Mouse (Mus musculus): ENCODE results near the gene Nek11. TPM values are rescaled to one million over a fixed set of nuclear protein-coding genes. Genes with fewer than 3 reads are reported as not detected.
A peak's percentile ranks its signal among the peaks of the same experiment; 100 is the strongest.

The Nek11 gene
- polyA plus RNA-seq (2015; fragmentation: Nextera tagmentation; extraction: Ambion mirVana) = 0.32 and 0.33 TPM in 2 replicates

DNA sequence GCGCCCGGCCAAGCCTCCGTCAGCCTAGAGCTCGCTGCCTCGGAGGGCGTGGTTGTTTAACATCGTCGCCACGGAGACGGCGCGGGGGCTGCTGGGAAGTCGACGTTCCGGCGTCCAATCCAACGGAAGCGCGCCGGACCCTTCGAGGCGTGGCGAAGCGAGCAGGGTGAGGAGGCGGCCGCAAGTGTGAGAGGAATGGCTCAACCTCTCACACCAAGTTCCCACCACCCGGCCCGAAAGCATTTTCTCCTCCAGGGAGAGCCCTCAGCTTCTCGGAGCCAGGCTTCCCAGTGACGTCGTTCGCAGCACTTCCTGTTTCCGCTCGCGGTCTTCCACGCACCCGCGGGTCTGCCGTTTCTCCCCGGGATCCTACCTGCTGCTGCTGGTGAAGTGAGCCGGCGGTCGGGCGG lies at the start of gene Nek11, which contains the start of gene Aste1:
Gene Nek11 (minus strand): TSS at position 307 of the 410 bp plus-strand sequence.
Gene Aste1 (plus strand): TSS at position 175 of the 410 bp plus-strand sequence.
- WGBS = under 1% methylated on average over 44 of the region's 44 CpGs
- H3K4me1 ChIP-seq (ENCODE audit: control insufficient read depth, insufficient read depth, low read length) = peaks cover 25% of the 10 kb centered on the region
- H3K9ac ChIP-seq (ENCODE audit: low read length) = peak within 1 kb of the TSS; percentile 76
- peak within 1 kb of the TSS; percentile 92 for H3K27ac ChIP-seq (ENCODE audit: low read length)
- no peaks in the 10 kb centered on the region for H3K9me3 ChIP-seq (replicated peaks; ENCODE audit: control insufficient read depth, low read length)
- peak within 1 kb of the TSS; percentile 72 for H3K4me3 ChIP-seq (ENCODE audit: low read length)
- ATAC-seq (replicated peaks; ENCODE audit: extremely low read depth, insufficient read depth, low FRiP score) = peak; percentile 99
- peak within 1 kb of the TSS; percentile 84 for H3K4me2 ChIP-seq (ENCODE audit: low read depth, low read length)
- peaks cover 2% of the 10 kb centered on the region; the same call in 1 of the 2 replicates for H3K27me3 ChIP-seq (ENCODE audit: control insufficient read depth, insufficient read depth, low read length)
- H3K36me3 ChIP-seq (ENCODE audit: control insufficient read depth, insufficient read depth) = peaks cover 17% of the 10 kb centered on the region

DNA sequence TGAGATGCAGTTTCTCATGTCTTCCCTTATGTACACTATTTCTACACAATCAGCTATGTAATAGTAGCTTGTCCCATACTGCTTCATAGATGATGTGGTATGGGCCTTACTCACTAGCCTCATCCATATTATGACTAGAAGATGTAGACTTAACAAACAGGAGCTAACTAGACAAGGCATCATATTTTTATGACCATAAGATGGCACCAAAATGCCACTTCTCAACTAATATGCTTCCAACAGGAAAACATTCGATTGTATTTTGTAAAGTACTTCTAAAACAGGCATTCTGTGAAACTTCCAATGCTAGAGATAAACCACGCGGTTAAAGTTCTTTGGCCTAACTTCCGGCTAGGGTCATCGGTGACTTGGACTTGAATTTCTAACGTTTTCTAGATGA lies 13.2 kb upstream of the Nek11 start:
- Histone ChIP-seq H3K9ac (ENCODE audit: low read length) (no peak overlapping the region), H3K36me3 (ENCODE audit: control insufficient read depth, insufficient read depth) (peaks cover 31% of the 10 kb centered on the region), H3K27ac (ENCODE audit: low read length) (no peak overlapping the region), H3K9me3 (replicated peaks; ENCODE audit: control insufficient read depth, low read length) (no peaks in the 10 kb centered on the region), H3K4me1 (ENCODE audit: control insufficient read depth, insufficient read depth, low read length) (no peaks in the 10 kb centered on the region), H3K27me3 (ENCODE audit: control insufficient read depth, insufficient read depth, low read length) (no peaks in the 10 kb centered on the region), H3K4me2 (ENCODE audit: low read depth, low read length) (no peak overlapping the region), H3K4me3 (ENCODE audit: low read length) (no peak overlapping the region)
- ATAC-seq (replicated peaks; ENCODE audit: extremely low read depth, insufficient read depth, low FRiP score) = no peak
- WGBS = 89% methylated on average over 6 of the region's 6 CpGs

DNA sequence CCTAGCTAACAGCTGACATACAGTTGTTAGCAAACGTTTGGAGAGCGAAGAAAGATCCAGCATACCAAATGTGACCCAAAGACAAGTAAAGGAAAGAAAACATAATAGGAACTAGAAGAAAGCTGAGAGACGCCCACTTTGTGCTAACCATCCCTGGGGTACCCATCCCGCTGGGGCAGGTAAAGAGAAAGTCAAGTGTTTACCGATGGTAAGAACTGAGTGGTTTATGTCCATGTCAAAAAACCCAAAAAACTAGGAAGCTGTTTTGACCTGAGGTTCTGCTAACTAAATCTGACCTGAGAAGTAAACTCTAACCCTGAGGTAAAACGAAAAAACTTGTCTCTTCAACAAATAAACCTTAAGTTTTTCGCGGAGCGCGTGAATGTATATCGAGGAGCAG lies 604 bp downstream of the Nek11 start:
- no peak overlapping the region; the same call in 1 of the 2 replicates for H3K27ac ChIP-seq (ENCODE audit: low read length)
- peaks cover 22% of the 10 kb centered on the region for H3K4me1 ChIP-seq (ENCODE audit: control insufficient read depth, insufficient read depth, low read length)
- 11% methylated on average over 11 of the region's 11 CpGs for whole genome bisulfite sequencing
- peaks cover 17% of the 10 kb centered on the region for H3K36me3 ChIP-seq (ENCODE audit: control insufficient read depth, insufficient read depth)
- H3K4me3 ChIP-seq (ENCODE audit: low read length) = peak overlapping the region; percentile 72
- H3K9ac ChIP-seq (ENCODE audit: low read length) = peak overlapping the region; percentile 44
- H3K4me2 ChIP-seq (ENCODE audit: low read depth, low read length) = peak overlapping the region; percentile 84
- peaks cover 2% of the 10 kb centered on the region; the same call in 1 of the 2 replicates for H3K27me3 ChIP-seq (ENCODE audit: control insufficient read depth, insufficient read depth, low read length)
- no peaks in the 10 kb centered on the region for H3K9me3 ChIP-seq (replicated peaks; ENCODE audit: control insufficient read depth, low read length)
- no peak for ATAC-seq (replicated peaks; ENCODE audit: extremely low read depth, insufficient read depth, low FRiP score)

DNA sequence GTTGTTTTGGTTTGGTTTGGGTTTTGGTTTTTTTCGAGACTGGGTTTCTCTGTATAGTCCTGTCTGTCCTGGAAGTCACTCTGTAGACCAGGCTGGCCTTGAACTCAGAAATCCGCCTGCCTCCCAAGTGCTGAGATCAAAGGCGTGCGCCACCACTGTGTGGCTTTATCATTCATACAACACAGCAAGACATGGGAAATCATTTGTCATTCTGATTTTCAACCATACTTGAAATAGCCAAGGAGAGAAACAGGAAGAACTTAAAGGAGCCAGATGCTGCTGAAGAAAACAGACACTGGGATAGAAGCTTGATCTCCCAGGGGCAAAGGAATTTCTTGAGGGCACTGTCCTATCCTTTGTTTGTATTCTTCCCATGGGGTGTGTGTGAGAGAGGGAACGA lies 4.7 kb downstream of the Nek11 start:
- Histone ChIP-seq H3K9me3 (replicated peaks; ENCODE audit: control insufficient read depth, low read length) (no peaks in the 10 kb centered on the region), H3K4me3 (ENCODE audit: low read length) (no peak overlapping the region), H3K9ac (ENCODE audit: low read length) (no peak overlapping the region), H3K27ac (ENCODE audit: low read length) (no peak overlapping the region), H3K36me3 (ENCODE audit: control insufficient read depth, insufficient read depth) (no peaks in the 10 kb centered on the region), H3K4me2 (ENCODE audit: low read depth, low read length) (no peak overlapping the region), H3K4me1 (ENCODE audit: control insufficient read depth, insufficient read depth, low read length) (no peaks in the 10 kb centered on the region; the same call in 1 of the 2 replicates), H3K27me3 (ENCODE audit: control insufficient read depth, insufficient read depth, low read length) (peaks cover 2% of the 10 kb centered on the region; the same call in 1 of the 2 replicates)
- 45% methylated on average over 5 of the region's 5 CpGs for WGBS
- ATAC-seq (replicated peaks; ENCODE audit: extremely low read depth, insufficient read depth, low FRiP score) = no peak

DNA sequence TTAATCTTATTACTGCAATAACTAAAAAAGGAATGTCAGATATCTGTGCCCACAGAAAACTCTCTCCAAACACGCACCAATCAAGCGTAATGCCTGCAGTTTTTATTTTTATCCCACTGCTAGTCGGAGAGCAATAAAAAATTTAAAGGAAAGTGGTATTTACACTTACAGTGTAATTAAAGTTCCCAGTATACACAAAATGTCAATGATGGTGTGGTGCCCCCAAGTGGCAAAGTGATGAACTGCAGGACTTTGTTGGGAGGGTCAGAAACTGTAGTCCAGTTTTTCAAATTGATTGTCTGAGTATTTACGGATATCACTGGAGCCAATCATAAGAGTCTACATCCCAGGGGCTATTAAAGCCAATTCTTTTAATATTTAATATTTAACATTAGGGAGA lies 6.0 kb downstream of the Nek11 start:
- ATAC-seq (replicated peaks; ENCODE audit: extremely low read depth, insufficient read depth, low FRiP score) = no peak
- Histone ChIP-seq H3K27ac (ENCODE audit: low read length) (no peak overlapping the region), H3K4me1 (ENCODE audit: control insufficient read depth, insufficient read depth, low read length) (no peaks in the 10 kb centered on the region), H3K4me3 (ENCODE audit: low read length) (no peak overlapping the region), H3K9ac (ENCODE audit: low read length) (no peak overlapping the region), H3K36me3 (ENCODE audit: control insufficient read depth, insufficient read depth) (no peaks in the 10 kb centered on the region), H3K9me3 (replicated peaks; ENCODE audit: control insufficient read depth, low read length) (no peaks in the 10 kb centered on the region), H3K27me3 (ENCODE audit: control insufficient read depth, insufficient read depth, low read length) (peaks cover 2% of the 10 kb centered on the region; the same call in 1 of the 2 replicates), H3K4me2 (ENCODE audit: low read depth, low read length) (no peak overlapping the region)
- WGBS = 15% methylated on average over 4 of the region's 4 CpGs

DNA sequence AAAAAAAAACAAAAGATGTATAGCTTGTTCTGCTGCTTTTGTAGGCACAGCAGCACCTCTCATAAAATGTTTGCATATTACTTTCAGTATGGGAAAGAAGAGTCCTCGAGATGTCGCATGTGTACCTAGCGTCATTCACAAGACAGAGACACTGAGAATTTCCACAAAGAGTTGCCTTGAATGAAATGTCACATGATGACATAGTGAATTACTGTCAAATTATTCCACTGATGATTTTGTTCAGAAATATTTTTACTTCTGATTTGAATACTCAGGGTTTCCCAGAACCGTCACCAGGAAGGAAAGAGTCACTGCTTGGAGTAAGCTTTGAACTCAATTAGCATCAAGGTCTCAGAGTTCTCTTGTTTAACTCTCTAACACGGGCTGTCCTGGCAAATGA lies 7.9 kb downstream of the Nek11 start:
- H3K4me2 ChIP-seq (ENCODE audit: low read depth, low read length) = no peak overlapping the region
- no peaks in the 10 kb centered on the region for H3K36me3 ChIP-seq (ENCODE audit: control insufficient read depth, insufficient read depth)
- H3K27ac ChIP-seq (ENCODE audit: low read length) = no peak overlapping the region
- ATAC-seq (replicated peaks; ENCODE audit: extremely low read depth, insufficient read depth, low FRiP score) = no peak
- no peaks in the 10 kb centered on the region for H3K27me3 ChIP-seq (ENCODE audit: control insufficient read depth, insufficient read depth, low read length)
- 74% methylated on average over 5 of the region's 5 CpGs for WGBS
- no peak overlapping the region for H3K4me3 ChIP-seq (ENCODE audit: low read length)
- H3K9ac ChIP-seq (ENCODE audit: low read length) = no peak overlapping the region
- no peaks in the 10 kb centered on the region for H3K9me3 ChIP-seq (replicated peaks; ENCODE audit: control insufficient read depth, low read length)
- H3K4me1 ChIP-seq (ENCODE audit: control insufficient read depth, insufficient read depth, low read length) = no peaks in the 10 kb centered on the region

DNA sequence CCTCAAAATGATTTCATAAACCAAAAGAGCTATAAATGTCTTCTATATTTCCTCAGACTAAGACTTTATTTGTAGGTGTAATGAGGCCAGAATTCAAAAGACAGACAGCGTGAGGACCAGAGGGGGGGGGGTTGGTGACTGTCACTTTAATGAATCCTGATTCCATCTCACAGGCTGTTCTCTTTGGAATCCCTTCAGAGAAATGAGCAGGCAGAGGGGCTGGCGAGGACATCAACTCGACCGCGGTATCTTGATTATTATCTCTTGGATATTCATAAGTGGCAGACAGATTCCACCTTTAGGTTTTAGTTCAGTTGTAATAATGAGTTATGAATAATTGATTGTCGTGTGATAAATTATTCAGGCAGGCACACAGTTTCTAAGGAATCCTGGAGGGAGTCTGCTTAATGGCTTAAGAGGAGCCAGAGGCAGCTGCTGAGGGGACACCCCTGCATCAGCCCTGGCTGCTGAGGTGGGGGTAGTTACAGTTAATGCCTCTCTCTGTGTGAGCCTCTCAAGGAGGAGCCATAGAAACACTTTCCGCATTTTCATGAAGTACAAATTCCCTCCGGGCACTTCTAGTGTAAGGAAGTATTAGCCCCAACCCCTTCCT lies 15.7 kb downstream of the Nek11 start:
- ATAC-seq (replicated peaks; ENCODE audit: extremely low read depth, insufficient read depth, low FRiP score) = no peak
- no peaks in the 10 kb centered on the region for H3K36me3 ChIP-seq (ENCODE audit: control insufficient read depth, insufficient read depth)
- no peak overlapping the region for H3K4me3 ChIP-seq (ENCODE audit: low read length)
- no peaks in the 10 kb centered on the region for H3K27me3 ChIP-seq (ENCODE audit: control insufficient read depth, insufficient read depth, low read length)
- H3K9me3 ChIP-seq (replicated peaks; ENCODE audit: control insufficient read depth, low read length) = no peaks in the 10 kb centered on the region
- WGBS = 77% methylated on average over 8 of the region's 8 CpGs
- H3K4me1 ChIP-seq (ENCODE audit: control insufficient read depth, insufficient read depth, low read length) = no peaks in the 10 kb centered on the region
- no peak overlapping the region for H3K4me2 ChIP-seq (ENCODE audit: low read depth, low read length)
- no peak overlapping the region for H3K27ac ChIP-seq (ENCODE audit: low read length)
- no peak overlapping the region for H3K9ac ChIP-seq (ENCODE audit: low read length)

DNA sequence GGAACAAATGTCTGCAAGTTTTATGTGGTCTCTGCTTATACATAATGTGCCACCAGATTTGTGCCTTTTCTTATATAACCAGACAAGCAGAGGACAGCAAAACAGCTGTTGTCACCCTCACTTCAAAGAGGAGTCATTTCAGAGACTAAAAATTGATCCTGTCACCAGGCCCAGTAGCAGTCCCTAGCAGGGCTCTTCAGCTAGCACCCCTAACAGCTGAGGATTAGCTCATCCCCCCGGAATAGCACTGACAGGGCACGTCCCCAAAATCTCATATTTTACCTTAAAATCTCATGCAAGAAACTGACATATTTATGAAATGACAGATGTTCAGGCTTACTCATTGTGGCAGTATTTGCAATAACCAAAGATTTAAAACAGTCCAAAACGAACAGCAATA lies 17.7 kb downstream of the Nek11 start:
- H3K9me3 ChIP-seq (replicated peaks; ENCODE audit: control insufficient read depth, low read length) = no peaks in the 10 kb centered on the region
- H3K27ac ChIP-seq (ENCODE audit: low read length) = no peak overlapping the region
- no peak for ATAC-seq (replicated peaks; ENCODE audit: extremely low read depth, insufficient read depth, low FRiP score)
- no peaks in the 10 kb centered on the region for H3K4me1 ChIP-seq (ENCODE audit: control insufficient read depth, insufficient read depth, low read length)
- 57% methylated on average over 3 of the region's 3 CpGs for WGBS
- no peaks in the 10 kb centered on the region for H3K36me3 ChIP-seq (ENCODE audit: control insufficient read depth, insufficient read depth)
- H3K4me2 ChIP-seq (ENCODE audit: low read depth, low read length) = no peak overlapping the region
- H3K9ac ChIP-seq (ENCODE audit: low read length) = no peak overlapping the region
- no peaks in the 10 kb centered on the region for H3K27me3 ChIP-seq (ENCODE audit: control insufficient read depth, insufficient read depth, low read length)
- no peak overlapping the region for H3K4me3 ChIP-seq (ENCODE audit: low read length)

DNA sequence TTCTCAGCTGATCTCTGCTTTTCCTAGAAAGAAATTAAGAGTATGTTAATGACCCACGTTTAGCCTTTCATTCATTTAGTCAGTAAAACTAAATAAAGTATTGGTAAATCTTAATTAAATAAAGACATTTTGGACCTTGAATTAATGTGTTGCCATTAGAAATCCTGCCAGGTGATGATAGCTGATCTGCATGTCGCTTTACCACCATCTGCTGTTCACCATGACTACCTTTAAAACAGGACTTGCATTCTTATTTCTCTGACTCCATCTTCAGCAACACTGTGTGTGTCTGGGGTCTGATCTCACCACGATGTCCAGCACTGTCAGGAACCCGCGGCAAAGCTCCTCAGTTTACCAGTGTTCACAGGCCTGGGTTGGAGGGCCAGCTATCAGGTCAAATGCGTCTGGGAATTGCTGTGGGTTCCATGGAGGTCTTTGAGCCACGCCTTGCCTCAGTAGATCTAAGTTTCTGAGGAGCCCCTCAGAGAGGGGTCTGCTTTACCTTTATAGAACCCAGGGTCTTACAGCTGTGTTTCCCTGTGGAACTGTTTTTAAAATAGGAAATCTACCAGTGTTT lies 18.3 kb downstream of the Nek11 start:
- H3K9me3 ChIP-seq (replicated peaks; ENCODE audit: control insufficient read depth, low read length) = no peaks in the 10 kb centered on the region
- H3K4me3 ChIP-seq (ENCODE audit: low read length) = no peak overlapping the region
- H3K9ac ChIP-seq (ENCODE audit: low read length) = no peak overlapping the region
- H3K36me3 ChIP-seq (ENCODE audit: control insufficient read depth, insufficient read depth) = no peaks in the 10 kb centered on the region
- WGBS = 73% methylated on average over 7 of the region's 7 CpGs
- H3K4me2 ChIP-seq (ENCODE audit: low read depth, low read length) = no peak overlapping the region
- H3K27me3 ChIP-seq (ENCODE audit: control insufficient read depth, insufficient read depth, low read length) = no peaks in the 10 kb centered on the region
- H3K27ac ChIP-seq (ENCODE audit: low read length) = no peak overlapping the region
- H3K4me1 ChIP-seq (ENCODE audit: control insufficient read depth, insufficient read depth, low read length) = no peaks in the 10 kb centered on the region
- ATAC-seq (replicated peaks; ENCODE audit: extremely low read depth, insufficient read depth, low FRiP score) = no peak

All from heart, embryonic 16.5 days (tissue).